Mouse (Mus musculus): ENCODE measurements at regions not wholly inside any gene's neighbourhood (a gene's known extent, or its start where the extent isn't known, plus 50 kb on each side); places are given as distances from the start of the nearest gene placed in this dataset.
"Not testable (repeated sequence)": the region's sequence is repeated elsewhere in the genome, so short reads cannot be mapped to it uniquely, and the experiment has no call there.

- WGBS = 81% methylated on average over 1 of the region's 1 CpGs
- H3K27me3 ChIP-seq (ENCODE audit: insufficient read depth, poor library complexity, severe bottlenecking) = 0 out of 2 replicates have a peak, but pooled peaks cover under 1% of the 10 kb centered on the region
- H3K4me1 ChIP-seq = no peaks in the 10 kb centered on the region
- H3K36me3 ChIP-seq = no peaks in the 10 kb centered on the region
- no peak overlapping the region for H3K4me3 ChIP-seq
- peak; percentile 63 for DNase-seq (ENCODE audit: low spot score)
- no peak overlapping the region for H3K27ac ChIP-seq
- peaks cover 13% of the 10 kb centered on the region for H3K9me3 ChIP-seq
Measured at GRCm38 (mm10) chr9:14062706-14063105, 212.2 kb upstream of the Sesn3 start.

DNA sequence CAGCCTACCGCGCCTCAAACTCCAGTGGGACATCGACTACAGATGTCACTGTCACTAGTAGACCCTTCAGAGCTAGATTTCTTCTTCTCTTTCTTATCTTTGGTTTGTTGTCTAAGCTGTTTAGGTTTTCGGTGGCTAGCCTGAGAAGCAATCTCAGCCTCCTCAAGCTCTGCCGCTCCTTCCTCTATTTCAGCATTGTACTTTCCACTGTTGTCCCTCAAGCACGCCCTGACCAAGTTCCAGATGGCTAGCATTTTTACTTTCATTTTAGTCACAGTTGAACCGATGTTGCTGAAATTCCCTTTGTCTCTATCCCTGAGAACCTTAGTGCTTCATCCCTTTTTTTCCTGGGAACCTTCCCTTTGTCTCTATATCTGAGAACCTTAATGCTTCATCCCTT is 208.1 kb upstream of the Sesn3 start:
- 91% methylated on average over 7 of the region's 7 CpGs for WGBS
- not testable (repeated sequence) for H3K27me3 ChIP-seq (ENCODE audit: insufficient read depth, poor library complexity, severe bottlenecking); H3K4me3 ChIP-seq; H3K27ac ChIP-seq; DNase-seq (ENCODE audit: low spot score); H3K36me3 ChIP-seq; H3K4me1 ChIP-seq
- peaks cover 13% of the 10 kb centered on the region for H3K9me3 ChIP-seq

- H3K4me3 ChIP-seq = no peak overlapping the region
- H3K9me3 ChIP-seq = peaks cover 13% of the 10 kb centered on the region
- H3K27me3 ChIP-seq (ENCODE audit: insufficient read depth, poor library complexity, severe bottlenecking) = no peaks in the 10 kb centered on the region
- H3K36me3 ChIP-seq = no peaks in the 10 kb centered on the region
- no peak overlapping the region for H3K27ac ChIP-seq
- WGBS = 84% methylated on average over 6 of the region's 6 CpGs
- peak; percentile 63 for DNase-seq (ENCODE audit: low spot score)
- no peaks in the 10 kb centered on the region for H3K4me1 ChIP-seq
Measured at GRCm38 (mm10) chr9:14069076-14069475, 205.8 kb upstream of the Sesn3 start.

GRCm38 (mm10) chr9:14069770-14070169 is 205.1 kb upstream of the Sesn3 start:
- Histone ChIP-seq H3K27me3 (ENCODE audit: insufficient read depth, poor library complexity, severe bottlenecking) (no peaks in the 10 kb centered on the region), H3K36me3 (no peaks in the 10 kb centered on the region), H3K4me1 (no peaks in the 10 kb centered on the region), H3K4me3 (no peak overlapping the region), H3K9me3 (peaks cover 13% of the 10 kb centered on the region), H3K27ac (no peak overlapping the region)
- 65% methylated on average over 3 of the region's 3 CpGs for WGBS
- DNase-seq (ENCODE audit: low spot score) = no peak

- 79% methylated on average over 6 of the region's 6 CpGs for WGBS
Measured at GRCm38 (mm10) chr9:14071728-14072127, 203.1 kb upstream of the Sesn3 start.

DNA sequence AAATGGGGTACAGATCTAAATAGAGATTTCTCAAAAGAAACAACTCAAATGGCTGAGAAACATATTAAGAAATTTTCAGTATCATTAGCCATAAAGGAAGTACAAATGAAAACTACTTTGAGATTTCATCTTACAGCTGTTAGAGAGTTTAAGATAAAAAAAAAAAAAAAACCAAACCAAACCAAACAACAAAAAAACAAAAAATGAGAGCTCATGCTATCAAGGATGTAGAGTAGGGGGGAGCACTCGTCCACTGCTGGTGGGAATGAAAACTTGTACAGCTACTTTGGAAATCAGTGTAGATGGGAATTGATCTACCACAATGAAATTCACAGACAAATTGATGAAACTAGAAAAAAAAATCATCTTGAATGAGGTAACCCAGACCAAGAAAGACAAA is 201.9 kb upstream of the Sesn3 start:
- H3K9me3 ChIP-seq = no peaks in the 10 kb centered on the region

More at GRCm38 (mm10) chr9:14071728-14072127, 203.1 kb upstream of the Sesn3 start:
- Histone ChIP-seq H3K4me3 (no peak overlapping the region), H3K4me1 (no peaks in the 10 kb centered on the region), H3K36me3 (no peaks in the 10 kb centered on the region), H3K27ac (no peak overlapping the region), H3K27me3 (ENCODE audit: insufficient read depth, poor library complexity, severe bottlenecking) (no peaks in the 10 kb centered on the region), H3K9me3 (no peaks in the 10 kb centered on the region)
- DNase-seq (ENCODE audit: low spot score) = no peak

DNA sequence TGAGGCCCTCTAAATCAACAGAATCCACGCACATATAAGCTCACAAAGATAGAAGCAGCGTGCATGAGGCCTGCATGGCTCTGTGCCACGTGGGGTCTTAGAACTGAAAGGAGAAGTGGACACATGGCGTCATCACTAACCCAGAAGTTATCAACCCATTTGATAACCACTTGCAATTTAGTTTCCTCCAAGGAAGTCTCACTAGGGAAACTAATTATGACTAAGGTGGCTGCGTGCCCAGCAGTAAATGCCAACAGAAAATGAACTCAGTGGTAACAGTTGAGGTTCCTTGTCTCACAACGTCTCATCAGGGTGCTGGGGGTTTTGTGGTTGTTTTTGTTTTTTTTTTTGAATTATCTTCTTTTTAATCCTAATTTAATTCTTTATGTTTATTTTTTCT is 200.6 kb upstream of the Sesn3 start:
- H3K4me3 ChIP-seq = no peak overlapping the region
- 60% methylated on average over 6 of the region's 6 CpGs for WGBS
- H3K27ac ChIP-seq = no peak overlapping the region
- no peak for DNase-seq (ENCODE audit: low spot score)
- no peaks in the 10 kb centered on the region for H3K36me3 ChIP-seq
- no peaks in the 10 kb centered on the region for H3K27me3 ChIP-seq (ENCODE audit: insufficient read depth, poor library complexity, severe bottlenecking)
- H3K9me3 ChIP-seq = no peaks in the 10 kb centered on the region
- H3K4me1 ChIP-seq = no peaks in the 10 kb centered on the region

More for the DNA sequence above, 201.9 kb upstream of the Sesn3 start:
- WGBS = 77% methylated on average over 1 of the region's 1 CpGs
- Histone ChIP-seq H3K27ac (no peak overlapping the region), H3K4me3 (no peak overlapping the region), H3K36me3 (no peaks in the 10 kb centered on the region), H3K27me3 (ENCODE audit: insufficient read depth, poor library complexity, severe bottlenecking) (no peaks in the 10 kb centered on the region), H3K4me1 (no peaks in the 10 kb centered on the region)
- no peak for DNase-seq (ENCODE audit: low spot score)

GRCm38 (mm10) chr9:14074866-14075265 is 200.0 kb upstream of the Sesn3 start:
- not testable (repeated sequence) for H3K4me1 ChIP-seq; H3K9me3 ChIP-seq; H3K4me3 ChIP-seq; H3K27me3 ChIP-seq (ENCODE audit: insufficient read depth, poor library complexity, severe bottlenecking); H3K36me3 ChIP-seq; H3K27ac ChIP-seq; DNase-seq (ENCODE audit: low spot score)

- Histone ChIP-seq H3K36me3 (no peaks in the 10 kb centered on the region), H3K9me3 (no peaks in the 10 kb centered on the region), H3K4me3 (no peak overlapping the region), H3K27ac (no peak overlapping the region), H3K4me1 (no peaks in the 10 kb centered on the region), H3K27me3 (ENCODE audit: insufficient read depth, poor library complexity, severe bottlenecking) (no peaks in the 10 kb centered on the region)
- peak; percentile 42 for DNase-seq (ENCODE audit: low spot score)
- 64% methylated on average over 4 of the region's 4 CpGs for WGBS
Measured at GRCm38 (mm10) chr9:14075452-14075851, 199.4 kb upstream of the Sesn3 start.

- DNase-seq (ENCODE audit: low spot score) = peak; percentile 38
- 97% methylated on average over 1 of the region's 1 CpGs for WGBS
- Histone ChIP-seq H3K27ac (no peak overlapping the region), H3K27me3 (ENCODE audit: insufficient read depth, poor library complexity, severe bottlenecking) (no peaks in the 10 kb centered on the region), H3K4me3 (no peak overlapping the region), H3K4me1 (no peaks in the 10 kb centered on the region), H3K9me3 (no peaks in the 10 kb centered on the region), H3K36me3 (no peaks in the 10 kb centered on the region)
Measured at GRCm38 (mm10) chr9:14075868-14076267, 199.0 kb upstream of the Sesn3 start.

DNA sequence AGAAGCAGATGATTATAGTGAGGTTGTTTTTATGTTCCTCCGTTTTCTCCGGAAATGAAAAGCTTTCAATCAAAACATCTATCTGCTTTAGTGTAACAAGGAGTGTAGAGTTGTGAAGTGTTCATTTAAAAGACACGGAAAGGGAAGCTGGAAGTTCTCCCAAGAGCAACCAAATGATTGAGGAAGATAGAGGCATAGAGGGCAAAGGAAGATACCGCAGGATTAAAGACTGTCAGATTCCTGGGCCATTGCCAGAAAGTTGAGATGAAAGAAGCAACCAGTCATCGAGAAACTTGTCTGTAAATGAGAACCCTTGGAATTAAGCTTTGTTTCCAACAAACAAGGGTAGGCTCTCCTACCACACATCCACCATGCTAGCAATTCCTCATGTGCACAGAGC is 198.1 kb upstream of the Sesn3 start:
- WGBS = 65% methylated on average over 5 of the region's 5 CpGs
- Histone ChIP-seq H3K4me1 (no peaks in the 10 kb centered on the region), H3K9me3 (no peaks in the 10 kb centered on the region), H3K27ac (no peak overlapping the region), H3K27me3 (ENCODE audit: insufficient read depth, poor library complexity, severe bottlenecking) (no peaks in the 10 kb centered on the region), H3K36me3 (no peaks in the 10 kb centered on the region), H3K4me3 (no peak overlapping the region)
- DNase-seq (ENCODE audit: low spot score) = peak; percentile 30

GRCm38 (mm10) chr9:14081138-14081537 is 193.7 kb upstream of the Sesn3 start:
- H3K9me3 ChIP-seq = no peaks in the 10 kb centered on the region
- 48% methylated on average over 4 of the region's 4 CpGs for WGBS
- no peaks in the 10 kb centered on the region for H3K27me3 ChIP-seq (ENCODE audit: insufficient read depth, poor library complexity, severe bottlenecking)
- H3K27ac ChIP-seq = no peak overlapping the region
- no peaks in the 10 kb centered on the region for H3K4me1 ChIP-seq
- no peak for DNase-seq (ENCODE audit: low spot score)
- H3K4me3 ChIP-seq = no peak overlapping the region
- H3K36me3 ChIP-seq = no peaks in the 10 kb centered on the region

DNA sequence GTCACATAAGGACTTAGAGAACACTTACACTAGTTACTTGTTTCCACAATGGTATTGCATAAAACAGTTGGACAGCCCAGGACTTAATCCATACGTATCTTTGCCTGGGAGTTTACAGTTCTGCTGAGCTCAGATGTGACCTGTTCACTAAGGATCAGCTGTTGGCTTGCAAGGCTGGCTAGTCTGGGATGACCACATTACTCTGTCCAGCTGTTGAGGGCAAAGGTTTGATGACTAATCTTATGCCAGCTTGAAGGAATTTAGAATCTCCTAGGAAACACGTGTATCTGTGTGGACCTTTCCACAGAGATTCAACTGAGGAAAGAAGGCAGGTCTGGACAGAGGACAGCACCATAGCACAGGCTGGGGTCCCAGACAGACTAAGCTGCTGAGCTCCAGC is 188.7 kb upstream of the Sesn3 start:
- H3K4me3 ChIP-seq = no peak overlapping the region
- H3K27ac ChIP-seq = no peak overlapping the region
- 0 out of 2 replicates have a peak, but pooled peaks cover 5% of the 10 kb centered on the region for H3K27me3 ChIP-seq (ENCODE audit: insufficient read depth, poor library complexity, severe bottlenecking)
- H3K9me3 ChIP-seq = no peaks in the 10 kb centered on the region
- no peaks in the 10 kb centered on the region for H3K36me3 ChIP-seq
- peaks cover 12% of the 10 kb centered on the region for H3K4me1 ChIP-seq
- peak; percentile 61 for DNase-seq (ENCODE audit: low spot score)
- WGBS = 64% methylated on average over 2 of the region's 2 CpGs

GRCm38 (mm10) chr9:14086611-14087010 is 188.3 kb upstream of the Sesn3 start:
- Histone ChIP-seq H3K36me3 (no peaks in the 10 kb centered on the region), H3K4me1 (peaks cover 12% of the 10 kb centered on the region), H3K27ac (no peak overlapping the region), H3K27me3 (ENCODE audit: insufficient read depth, poor library complexity, severe bottlenecking) (0 out of 2 replicates have a peak, but pooled peaks cover 5% of the 10 kb centered on the region), H3K4me3 (no peak overlapping the region), H3K9me3 (no peaks in the 10 kb centered on the region)
- WGBS = 87% methylated on average over 3 of the region's 3 CpGs
- peak; percentile 51 for DNase-seq (ENCODE audit: low spot score)
